Mouse (Mus musculus) heart, embryonic 11.5 days (tissue): ENCODE measurements around the gene Gm3259. TPM values are rescaled to one million over a fixed set of nuclear protein-coding genes. Genes with fewer than 3 reads are reported as not detected.
"Not testable (repeated sequence)": the region's sequence is repeated elsewhere in the genome, so short reads cannot be mapped to it uniquely, and the experiment has no call there.

Experiments
- ATAC-seq: fragments of 200-750 bp; cut with Nextera tagmentation; replicated peaks from 2 replicates; pipeline ENCODE4 v1.8.0; 2017; ENCODE audit warnings: moderate library complexity; ENCODE audit not compliant: insufficient number of reproducible peaks, low FRiP score, low TSS enrichment
- H3K27ac ChIP-seq: fragments of 300-500 bp; sonication (generic); 2 replicates; pipeline ENCODE4 v1.5.1; 2014; ENCODE audit warnings: mild to moderate bottlenecking, low read depth, low read length
- H3K27me3 ChIP-seq: fragments of 300-500 bp; sonication (generic); 2 replicates; pipeline ENCODE4 v1.6.1; 2014; ENCODE audit warnings: mild to moderate bottlenecking, low read length, mixed read lengths; ENCODE audit not compliant: control insufficient read depth, insufficient read depth
- H3K36me3 ChIP-seq: fragments of 300-500 bp; sonication (generic); 2 replicates; pipeline ENCODE4 v1.6.1; 2014; ENCODE audit warnings: mild to moderate bottlenecking, low read length, moderate library complexity, mixed read lengths; ENCODE audit not compliant: control insufficient read depth, insufficient read depth
- H3K4me1 ChIP-seq: fragments of 300-500 bp; sonication (generic); 2 replicates; pipeline ENCODE4 v1.6.1; 2014; ENCODE audit warnings: low read length; ENCODE audit not compliant: control insufficient read depth, insufficient read depth
- H3K4me2 ChIP-seq: fragments of 300-500 bp; sonication (generic); 2 replicates; pipeline ENCODE4 v1.6.1; 2014; ENCODE audit warnings: mild to moderate bottlenecking, moderate library complexity
- H3K4me3 ChIP-seq: fragments of 300-500 bp; sonication (generic); 2 replicates; pipeline ENCODE4 v1.5.1; 2014; ENCODE audit warnings: low read depth, low read length
- H3K9ac ChIP-seq: fragments of 300-500 bp; sonication (generic); 2 replicates; pipeline ENCODE4 v1.6.1; 2014; ENCODE audit warnings: mild to moderate bottlenecking, low read depth, low read length, moderate library complexity
- H3K9me3 ChIP-seq: fragments of 300-500 bp; sonication (generic); replicated peaks from 2 replicates; pipeline ENCODE4 v1.6.1; 2016; ENCODE audit warnings: low read length; ENCODE audit not compliant: control insufficient read depth
- WGBS: fragments of 180-500 bp; shearing (Covaris S2); extraction: QIAGEN DNeasy Blood & Tissue Kit; methylation state at CpG from one replicate; pipeline ENCODE4 v1.1.7; 2014; ENCODE audit not compliant: insufficient replicate concordance; 5-methylcytosine and 5-hydroxymethylcytosine counted together
- polyA plus RNA-seq: library from polyadenylated mRNA; unstranded; fragments of >200 nt; fragmentation: Nextera tagmentation; extraction: Ambion mirVana; gene quantifications from 2 replicates; pipeline ENCODE4 v1.2.1, GENCODE M21; 2014

Gene Gm3259
- not detected in 2 replicates for polyA plus RNA-seq

DNA sequence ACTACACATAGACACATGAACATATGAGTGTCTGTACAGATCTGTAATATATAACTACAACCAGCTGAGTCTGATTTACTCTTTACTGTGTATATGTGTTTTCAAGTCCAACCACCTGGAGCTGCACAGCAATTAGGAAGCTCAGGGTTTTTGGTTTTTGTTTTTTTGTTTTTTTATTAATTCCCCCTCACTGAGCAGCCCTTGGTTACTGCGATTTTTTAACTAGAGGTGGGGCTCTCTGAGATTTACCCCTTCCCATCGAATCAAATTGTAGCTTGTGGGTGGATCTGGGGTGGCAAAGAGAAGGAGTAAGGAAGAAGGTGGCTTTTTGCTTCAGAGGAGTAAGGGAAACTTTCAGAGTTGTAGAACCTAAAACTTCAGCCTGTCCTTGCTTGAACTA, at the start of gene Gm3259:
TSS of gene Gm3259 (plus strand) at position 301 of the 400 bp plus-strand sequence.
- H3K4me1 ChIP-seq, ATAC-seq, H3K4me2 ChIP-seq, H3K27ac ChIP-seq, H3K9ac ChIP-seq, H3K9me3 ChIP-seq, H3K4me3 ChIP-seq, H3K27me3 ChIP-seq, H3K36me3 ChIP-seq: not testable (repeated sequence)
- whole genome bisulfite sequencing, result 43% methylated on average over 2 of the region's 2 CpGs

DNA sequence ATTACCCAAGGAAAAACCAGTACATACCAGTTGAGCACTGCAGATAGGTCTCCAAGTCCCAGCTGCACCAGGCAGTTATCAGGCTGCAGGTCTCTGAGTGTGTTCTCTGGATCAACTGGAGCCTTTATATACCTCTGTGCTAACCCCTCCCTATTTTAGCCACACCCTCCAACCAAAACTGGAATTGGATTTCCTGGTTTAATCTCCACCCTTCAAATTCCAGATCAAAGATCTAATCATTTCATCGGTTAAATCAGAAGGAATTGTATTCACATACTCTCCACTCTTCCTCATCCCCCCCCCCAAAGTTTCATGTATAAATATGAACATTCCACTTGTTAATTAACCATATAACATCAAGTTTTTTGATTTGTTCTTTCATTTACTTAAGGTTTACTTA, 33.0 kb upstream of the Gm3259 start, which contains the start of gene Gm10424:
TSS of gene Gm10424 (minus strand) at position 101 of the 400 bp plus-strand sequence.
- no CpG with 5 or more reads among the region's 1 CpGs for WGBS

More for the DNA sequence above, 33.0 kb upstream of the Gm3259 start, which contains the start of gene Gm10424:
- not testable (repeated sequence) for H3K27me3 ChIP-seq, ATAC-seq, H3K4me2 ChIP-seq, H3K36me3 ChIP-seq, H3K4me1 ChIP-seq, H3K9ac ChIP-seq, H3K4me3 ChIP-seq, H3K9me3 ChIP-seq, H3K27ac ChIP-seq

Other genes with a start within 250 kb of the Gm3259 start
- not detected in 2 replicates for gene Gm7942, start 199.0 kb upstream of the Gm3259 start, polyA plus RNA-seq
- not detected in 2 replicates for gene Gm16513, start 123.3 kb upstream of the Gm3259 start, polyA plus RNA-seq
- not detected in 2 replicates for gene Gm10424, start 33.1 kb upstream of the Gm3259 start, polyA plus RNA-seq
- not detected in 2 replicates for gene D5Ertd577e, start 150.9 kb downstream of the Gm3259 start, polyA plus RNA-seq
- gene Gm3286, start 204.8 kb downstream of the Gm3259 start, polyA plus RNA-seq, result not detected in 2 replicates